Mouse (Mus musculus) heart, embryonic 14.5 days (tissue): Measurements from ENCODE around the gene Arntl. TPM values are rescaled to one million over a fixed set of nuclear protein-coding genes. Genes with fewer than 3 reads are reported as not detected.

Experiments used
- ATAC-seq: fragments of 200-750 bp; cut with Nextera tagmentation; 2 replicates; pipeline ENCODE4 v1.8.0; 2017; ENCODE audit warnings: low read depth, moderate TSS enrichment; ENCODE audit not compliant: insufficient number of reproducible peaks, insufficient read depth, low FRiP score
- H3K27ac ChIP-seq, 2 experiments: fragments of 200-500 bp in 1 of 2; fragments of 300-500 bp in 1 of 2; sonication (generic) in 1 of 2; replicated peaks in 1 of 2; 2 replicates each; pipeline ENCODE4 v1.5.1; 2012 to 2014; ENCODE audit warnings: low read depth in 2 of 2, low read length in 2 of 2, control low read depth in 1 of 2, mild to moderate bottlenecking in 1 of 2, mixed read lengths in 1 of 2; ENCODE audit not compliant: control insufficient read depth in 1 of 2, insufficient read depth in 1 of 2
- H3K27me3 ChIP-seq: fragments of 300-500 bp; sonication (generic); 2 replicates; pipeline ENCODE4 v1.6.1; 2014; ENCODE audit warnings: mild to moderate bottlenecking, low read length, control low read depth; ENCODE audit not compliant: control insufficient read depth, insufficient read depth
- H3K36me3 ChIP-seq: fragments of 300-500 bp; sonication (generic); 2 replicates; pipeline ENCODE4 v1.6.1; 2014; ENCODE audit warnings: mild to moderate bottlenecking, control low read depth, low read length, mixed read lengths; ENCODE audit not compliant: control insufficient read depth, insufficient read depth
- H3K4me1 ChIP-seq, 2 experiments: fragments of 200-500 bp in 1 of 2; fragments of 300-500 bp in 1 of 2; sonication (generic) in 1 of 2; 2 replicates each; pipeline ENCODE4 v1.6.1; 2012 to 2014; ENCODE audit warnings: low read length in 2 of 2, control low read depth in 1 of 2, mixed read lengths in 1 of 2; ENCODE audit not compliant: control insufficient read depth in 2 of 2, insufficient read depth in 2 of 2
- H3K4me2 ChIP-seq: fragments of 300-500 bp; sonication (generic); 2 replicates; pipeline ENCODE4 v1.6.1; 2014; ENCODE audit warnings: mild to moderate bottlenecking, low read length
- H3K4me3 ChIP-seq, 2 experiments: fragments of 200-500 bp in 1 of 2; fragments of 300-500 bp in 1 of 2; sonication (generic) in 1 of 2; 2 replicates each; pipeline ENCODE4 v1.5.1; 2012 to 2014; ENCODE audit warnings: low read length in 2 of 2, mild to moderate bottlenecking in 2 of 2, control low read depth in 1 of 2, low read depth in 1 of 2, moderate library complexity in 1 of 2; ENCODE audit not compliant: control insufficient read depth in 1 of 2, insufficient read depth in 1 of 2
- H3K9ac ChIP-seq: fragments of 300-500 bp; sonication (generic); 2 replicates; pipeline ENCODE4 v1.6.1; 2014; ENCODE audit warnings: mild to moderate bottlenecking, low read length
- H3K9me3 ChIP-seq: fragments of 300-500 bp; sonication (generic); 2 replicates; pipeline ENCODE4 v1.6.1; 2016; ENCODE audit warnings: low read length, control low read depth; ENCODE audit not compliant: control insufficient read depth
- WGBS: fragments of 180-500 bp; shearing (Covaris S2); extraction: QIAGEN DNeasy Blood & Tissue Kit; methylation state at CpG from one replicate; pipeline ENCODE4 v1.1.7; 2014; 5-methylcytosine and 5-hydroxymethylcytosine counted together
- polyA plus RNA-seq: library from polyadenylated mRNA; unstranded; fragments of >200 nt; fragmentation: Nextera tagmentation; extraction: Ambion mirVana; gene quantifications from 2 replicates; pipeline ENCODE4 v1.2.1, GENCODE M21; 2014

The Arntl gene
- polyA plus RNA-seq, 1 experiment from 2014 or later: 8.4 TPM

DNA sequence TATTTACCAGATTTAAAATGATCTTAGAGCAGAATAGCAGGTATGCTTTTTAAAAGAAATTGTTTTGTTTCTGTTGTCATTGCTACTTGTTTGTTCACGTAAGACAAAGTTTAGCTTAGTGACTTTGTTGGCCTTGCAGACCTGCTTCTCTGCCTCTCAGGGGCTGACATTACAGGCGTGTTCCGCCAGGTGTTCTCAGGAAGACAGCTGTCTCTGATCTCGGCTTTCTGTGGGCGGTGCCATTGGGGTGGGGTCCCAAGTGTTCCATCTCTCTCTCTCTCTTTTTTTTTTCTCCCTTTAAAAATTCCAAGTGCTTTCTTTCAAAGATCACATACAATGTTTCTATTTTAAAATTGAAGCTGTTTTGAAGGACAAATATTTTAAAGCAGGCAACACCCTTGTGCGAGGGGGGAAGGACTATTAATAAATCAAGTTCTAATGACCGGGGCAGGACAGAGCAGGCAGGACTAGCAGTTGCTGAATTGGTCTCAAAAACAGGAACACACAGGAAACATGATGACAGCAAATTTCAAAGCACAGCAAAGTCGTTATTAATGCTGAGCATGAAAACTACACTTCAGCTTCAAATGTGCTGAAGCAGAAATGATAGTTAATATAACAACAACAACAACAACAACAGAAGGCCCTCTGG is 14.4 kb upstream of the Arntl start:
- ATAC-seq: no peak
- Histone ChIP-seq H3K4me1 (peaks cover 3 to 6% of the 10 kb centered on the region in 2 experiments), H3K9ac (no peak overlapping the region), H3K27ac (no peak overlapping the region), H3K4me3 (no peak overlapping the region), H3K4me2 (no peak overlapping the region), H3K9me3 (peaks cover 6% of the 10 kb centered on the region; the same call in 1 of the 2 replicates), H3K36me3 (no peaks in the 10 kb centered on the region), H3K27me3 (no peaks in the 10 kb centered on the region)
- 49% methylated on average over 8 of the region's 8 CpGs for WGBS

DNA sequence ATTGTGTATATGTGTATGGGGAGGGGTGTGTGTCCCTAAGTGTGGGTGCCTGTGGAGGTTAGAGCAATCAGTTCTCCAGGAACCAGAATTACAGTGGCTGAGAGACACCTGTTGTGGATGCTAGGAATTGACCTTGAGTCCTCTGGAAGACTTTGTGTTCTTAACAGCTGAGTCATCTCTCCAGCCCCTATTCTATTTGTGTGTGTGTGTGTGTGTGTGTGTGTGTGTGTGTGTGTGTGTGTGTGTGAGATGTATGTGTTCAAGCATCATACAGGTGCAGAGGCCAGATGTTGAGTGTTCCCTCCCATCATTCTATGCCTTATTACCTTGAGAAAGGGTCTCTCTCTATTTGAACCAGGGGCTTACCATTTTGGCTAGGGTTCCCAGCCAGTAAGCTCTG is 13.4 kb upstream of the Arntl start:
- no peak overlapping the region for H3K4me3 ChIP-seq
- H3K4me2 ChIP-seq: no peak overlapping the region
- peaks cover 3 to 6% of the 10 kb centered on the region in 2 experiments for H3K4me1 ChIP-seq
- ATAC-seq: no peak
- H3K9me3 ChIP-seq: peaks cover 6% of the 10 kb centered on the region; the same call in 1 of the 2 replicates
- no peaks in the 10 kb centered on the region for H3K27me3 ChIP-seq
- no peak overlapping the region for H3K27ac ChIP-seq
- H3K9ac ChIP-seq: no peak overlapping the region
- no peaks in the 10 kb centered on the region for H3K36me3 ChIP-seq

DNA sequence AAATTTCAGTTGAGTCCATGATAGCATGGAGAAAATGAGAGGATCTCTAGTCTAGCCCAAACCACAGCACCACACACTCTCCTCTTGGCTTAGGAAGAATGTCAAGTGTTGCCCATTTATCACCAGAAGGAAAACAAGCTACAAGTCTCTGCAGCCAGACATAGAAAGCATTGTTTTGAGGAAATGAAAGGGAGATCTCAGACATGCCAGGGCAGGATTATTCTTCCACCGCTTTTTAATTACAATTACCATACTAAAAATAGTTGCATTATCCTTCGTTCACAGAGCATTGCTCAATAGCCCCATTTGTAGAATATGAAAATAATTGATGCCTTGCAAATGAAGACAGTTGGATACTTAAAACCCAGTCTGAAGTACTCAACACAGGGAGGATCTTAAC is 12.0 kb upstream of the Arntl start:
- Histone ChIP-seq H3K27ac (no peak overlapping the region), H3K27me3 (no peaks in the 10 kb centered on the region), H3K4me2 (no peak overlapping the region), H3K9ac (no peak overlapping the region), H3K36me3 (no peaks in the 10 kb centered on the region), H3K4me3 (no peak overlapping the region), H3K9me3 (peaks cover 6% of the 10 kb centered on the region; the same call in 1 of the 2 replicates), H3K4me1 (peaks cover 3 to 6% of the 10 kb centered on the region in 2 experiments)
- 65% methylated on average over 2 of the region's 2 CpGs for WGBS
- no peak for ATAC-seq

DNA sequence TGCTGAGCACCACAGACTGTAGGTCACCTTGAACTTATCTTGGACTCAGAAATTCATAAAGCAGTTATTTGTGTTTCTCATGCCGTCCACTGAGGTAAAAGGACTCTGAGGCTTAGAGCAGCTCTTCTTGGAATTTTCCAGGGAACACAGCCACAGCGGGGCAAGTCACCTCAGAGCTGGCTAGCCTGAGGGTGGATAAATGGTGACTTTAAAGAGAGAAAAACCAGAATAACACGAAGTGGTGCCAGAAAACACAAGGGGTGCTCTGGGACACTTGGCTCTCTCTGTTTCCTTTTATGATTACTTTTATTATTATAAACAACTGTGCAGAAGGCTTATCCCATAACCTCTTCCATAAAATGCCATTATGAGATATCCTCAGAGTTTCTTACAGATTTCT is 11.1 kb upstream of the Arntl start:
- no peak for ATAC-seq
- 71% methylated on average over 3 of the region's 3 CpGs for WGBS
- H3K36me3 ChIP-seq: no peaks in the 10 kb centered on the region

DNA sequence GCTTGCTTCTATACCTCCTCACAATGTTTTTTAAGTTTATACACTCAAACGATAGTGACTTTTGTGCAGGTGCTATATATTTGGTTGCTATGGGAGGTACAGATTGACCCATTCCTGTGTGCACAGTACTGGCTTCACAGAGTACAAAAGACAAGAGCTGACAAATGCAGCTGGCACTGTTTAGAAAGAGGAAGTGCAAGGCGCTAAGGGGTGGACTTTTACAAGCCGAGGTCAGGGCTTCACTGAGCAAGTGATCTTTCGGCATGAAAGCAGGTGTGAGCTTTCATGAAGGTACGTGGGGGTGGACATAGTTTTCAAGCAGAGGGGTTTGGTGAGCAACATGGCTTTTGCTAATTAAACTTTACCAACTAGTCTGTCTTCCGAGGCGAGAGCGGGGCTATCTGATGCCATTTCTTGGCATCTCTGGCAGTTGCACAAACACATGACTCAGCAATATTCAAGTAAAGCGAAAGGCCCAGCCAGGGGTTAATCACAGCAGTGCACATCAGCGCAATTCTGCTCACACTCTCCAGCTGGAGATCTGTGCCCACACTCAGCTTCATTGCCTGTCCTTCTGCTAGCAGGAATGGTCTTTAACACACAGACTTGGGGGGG is 10.0 kb upstream of the Arntl start:
- no peak overlapping the region for H3K27ac ChIP-seq
- no peaks in the 10 kb centered on the region for H3K9me3 ChIP-seq
- H3K36me3 ChIP-seq: no peaks in the 10 kb centered on the region
- H3K9ac ChIP-seq: no peak overlapping the region
- no peak overlapping the region for H3K4me3 ChIP-seq
- H3K4me1 ChIP-seq: peaks cover 3 to 6% of the 10 kb centered on the region in 2 experiments
- 46% methylated on average over 10 of the region's 10 CpGs for WGBS
- no peak for ATAC-seq
- 0 out of 2 replicates have a peak overlapping the region, but pooled peaks have one; percentile 11 for H3K4me2 ChIP-seq
- H3K27me3 ChIP-seq: no peaks in the 10 kb centered on the region

More for the DNA sequence above, 11.1 kb upstream of the Arntl start:
- H3K9me3 ChIP-seq: no peaks in the 10 kb centered on the region
- no peak overlapping the region for H3K4me3 ChIP-seq
- H3K4me2 ChIP-seq: no peak overlapping the region
- no peaks in the 10 kb centered on the region for H3K27me3 ChIP-seq
- peaks cover 3 to 6% of the 10 kb centered on the region in 2 experiments for H3K4me1 ChIP-seq
- H3K9ac ChIP-seq: no peak overlapping the region
- H3K27ac ChIP-seq: no peak overlapping the region

DNA sequence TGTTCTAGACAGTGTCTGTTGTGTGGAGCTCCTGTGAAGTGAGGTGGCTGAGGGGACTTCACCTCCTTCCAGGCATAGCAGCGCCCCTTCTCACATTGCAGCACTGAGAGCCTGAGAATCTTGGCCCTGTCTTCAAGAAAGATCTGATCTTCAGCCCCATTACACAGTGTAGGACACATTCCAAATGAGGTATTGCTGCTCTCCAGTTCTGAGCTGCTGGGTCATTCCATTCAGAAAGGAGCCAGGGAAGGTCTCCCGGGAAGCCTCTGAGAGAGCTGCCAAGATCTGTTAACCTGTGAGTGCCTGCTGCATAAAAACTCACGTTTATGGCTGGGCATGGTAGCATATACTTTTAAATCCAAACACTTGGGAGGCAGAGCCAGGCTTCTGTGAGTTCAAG is 5.7 kb upstream of the Arntl start:
- 0 out of 2 replicates have a peak, but pooled peaks have one; percentile 13 for ATAC-seq
- H3K36me3 ChIP-seq: no peaks in the 10 kb centered on the region
- H3K27me3 ChIP-seq: peaks cover 7% of the 10 kb centered on the region
- H3K4me3 ChIP-seq: no peak overlapping the region
- no peaks in the 10 kb centered on the region for H3K9me3 ChIP-seq
- H3K4me2 ChIP-seq: no peak overlapping the region
- no peak overlapping the region for H3K27ac ChIP-seq
- 22% methylated on average over 3 of the region's 3 CpGs for WGBS
- H3K9ac ChIP-seq: no peak overlapping the region
- H3K4me1 ChIP-seq: peaks cover 3 to 9% of the 10 kb centered on the region in 2 experiments

DNA sequence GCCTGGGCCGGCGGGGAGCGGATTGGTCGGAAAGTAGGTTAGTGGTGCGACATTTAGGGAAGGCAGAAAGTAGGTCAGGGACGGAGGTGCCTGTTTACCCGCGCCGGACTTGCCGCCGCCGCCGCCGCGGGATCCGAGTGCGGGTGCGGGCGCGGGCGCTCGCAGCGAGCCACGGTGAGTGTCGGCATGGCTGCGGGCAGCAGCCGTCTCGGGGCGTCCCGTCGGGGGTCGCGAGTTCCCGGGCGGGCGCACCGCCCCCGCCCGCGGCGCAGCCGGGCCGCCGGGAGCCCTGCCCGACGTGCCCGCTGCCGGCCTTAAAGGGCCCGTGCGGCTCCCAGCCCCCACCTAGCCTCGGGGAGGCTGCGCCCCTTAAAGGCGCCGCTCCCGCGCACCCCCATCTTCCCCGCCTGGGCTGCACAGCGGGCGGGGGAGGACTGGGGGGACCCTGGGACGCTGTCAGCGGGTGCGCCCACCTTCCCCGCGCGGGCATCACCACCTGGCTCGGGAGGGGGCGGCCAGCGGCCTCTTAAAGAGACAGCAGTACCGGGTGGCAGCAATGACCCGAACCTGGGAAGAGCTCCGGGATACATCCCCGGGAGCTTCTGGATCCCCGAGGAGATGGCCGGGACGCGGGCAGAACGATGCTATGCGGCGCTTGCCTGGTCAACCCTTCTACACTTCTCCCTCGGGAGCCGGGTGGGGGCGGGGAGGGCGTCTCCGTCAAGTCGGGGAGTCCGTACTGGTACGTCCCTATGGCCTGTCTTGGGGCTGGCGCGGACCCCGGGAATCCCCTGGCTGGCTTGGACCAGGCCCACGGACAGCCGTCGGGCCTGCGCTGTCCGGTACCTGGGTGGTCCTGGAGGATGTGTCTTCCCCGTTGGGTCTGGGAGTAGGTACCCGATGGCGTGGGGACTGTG is 464 bp downstream of the Arntl start:
- Histone ChIP-seq H3K36me3 (no peaks in the 10 kb centered on the region), H3K4me3 (peak overlapping the region; percentile 80 to 92), H3K9me3 (no peaks in the 10 kb centered on the region), H3K27me3 (peaks cover 34% of the 10 kb centered on the region), H3K27ac (peak overlapping the region; percentile 73 to 78), H3K4me2 (peak overlapping the region; percentile 95), H3K4me1 (peaks cover 4 to 8% of the 10 kb centered on the region in 2 experiments; a peak in 3 of 4 replicates), H3K9ac (peak overlapping the region; percentile 76)
- ATAC-seq: peak; percentile 68
- under 1% methylated on average over 95 of the region's 98 CpGs for WGBS
